Mouse (Mus musculus): ENCODE measurements around the gene Arhgef1. TPM values are rescaled to one million over a fixed set of nuclear protein-coding genes. Genes with fewer than 3 reads are reported as not detected.
A peak's percentile ranks its signal among the peaks of the same experiment; 100 is the strongest.

Gene Arhgef1
- polyA plus RNA-seq, 1 experiment from 2014 or later, result 30.4 TPM

DNA sequence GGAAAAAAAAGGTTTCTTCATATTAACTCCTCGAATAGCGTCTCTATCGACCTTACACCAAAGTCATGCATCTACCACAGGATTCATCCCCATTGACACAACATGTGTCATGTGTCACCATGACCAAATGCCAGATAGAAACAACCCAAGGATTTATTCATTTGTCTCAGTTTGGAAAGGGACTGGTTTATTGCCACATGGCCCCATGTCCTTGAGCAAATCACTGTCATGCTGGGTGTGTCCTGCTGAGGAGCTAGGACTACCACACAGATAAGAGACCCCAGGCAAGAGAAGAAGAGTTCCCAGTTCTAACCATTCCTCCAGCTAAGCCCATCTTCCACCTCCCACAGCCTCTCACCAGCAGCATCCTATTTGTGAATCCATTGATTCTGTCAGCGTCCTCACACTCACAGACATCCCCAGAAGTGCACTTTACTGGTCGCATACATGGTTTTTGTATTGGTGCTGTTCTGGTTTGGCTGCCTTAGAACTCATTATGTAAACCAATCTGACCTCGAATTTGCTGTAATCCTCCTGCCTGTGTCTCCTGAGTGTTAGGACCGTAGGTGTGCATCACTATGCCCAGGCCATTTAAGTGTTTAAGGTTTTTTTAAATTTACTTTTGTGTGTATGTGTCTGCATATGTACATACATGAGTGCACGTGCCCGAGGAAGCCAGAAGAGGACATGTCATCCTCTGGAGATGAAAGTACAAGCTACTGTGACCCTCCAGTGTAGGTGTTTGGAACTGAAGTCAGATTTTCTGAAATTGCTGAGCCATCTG, 20.1 kb upstream of the Arhgef1 start:
- Histone ChIP-seq H3K9ac (replicated peaks) (no peak overlapping the region), H3K9me3 (ENCODE audit: low read length) (no peaks in the 10 kb centered on the region), H3K4me1 (ENCODE audit: insufficient read depth) (peaks cover 23% of the 10 kb centered on the region), H3K4me3 (ENCODE audit: low read depth, low read length) (no peak overlapping the region), H3K27me3 (ENCODE audit: insufficient read depth, low read length) (no peaks in the 10 kb centered on the region), H3K27ac (ENCODE audit: low read depth) (no peak overlapping the region), H3K4me2 (ENCODE audit: low read depth, low read length) (no peak overlapping the region), H3K36me3 (replicated peaks; ENCODE audit: insufficient read depth, low read length) (peaks cover 23% of the 10 kb centered on the region)
- TF ChIP-seq EP300 (IDR thresholded peaks at IDR 0.05; ENCODE audit: low read depth) (no peak), CTCF (IDR thresholded peaks at IDR 0.05; ENCODE audit: low read depth) (no peak)
- no peak for ATAC-seq
- WGBS (ENCODE audit: insufficient replicate concordance), result 87% methylated on average over 9 of the region's 9 CpGs
- no peak for DNase-seq

GRCm38 (mm10) chr7:24883896-24884692, 18.6 kb upstream of the Arhgef1 start, which contains the start of gene Rps19:
TSS of gene Rps19 (plus strand) at chr7:24884371.
- H3K4me2 ChIP-seq (ENCODE audit: low read depth, low read length), result peak within 1 kb of the TSS; percentile 85
- peak; percentile 91 for TF ChIP-seq EP300 (IDR thresholded peaks at IDR 0.05; ENCODE audit: low read depth)
- TF ChIP-seq CTCF (IDR thresholded peaks at IDR 0.05; ENCODE audit: low read depth), result peak; percentile 75
- WGBS (ENCODE audit: insufficient replicate concordance), result under 1% methylated on average over 53 of the region's 57 CpGs
- H3K9me3 ChIP-seq (ENCODE audit: low read length), result no peaks in the 10 kb centered on the region
- H3K27me3 ChIP-seq (ENCODE audit: insufficient read depth, low read length), result no peaks in the 10 kb centered on the region
- H3K9ac ChIP-seq (replicated peaks), result peak within 1 kb of the TSS; percentile 98
- DNase-seq (peak; percentile 98), ATAC-seq (peak; percentile 94)
- H3K4me3 ChIP-seq (ENCODE audit: low read depth, low read length), result peak within 1 kb of the TSS; percentile 83
- peaks cover 23% of the 10 kb centered on the region for H3K4me1 ChIP-seq (ENCODE audit: insufficient read depth)
- peaks cover 38% of the 10 kb centered on the region for H3K36me3 ChIP-seq (replicated peaks; ENCODE audit: insufficient read depth, low read length)
- H3K27ac ChIP-seq (ENCODE audit: low read depth), result peak within 1 kb of the TSS; percentile 97

GRCm38 (mm10) chr7:24884693-24885291, 17.9 kb upstream of the Arhgef1 start:
- Histone ChIP-seq H3K27me3 (ENCODE audit: insufficient read depth, low read length) (no peaks in the 10 kb centered on the region), H3K27ac (ENCODE audit: low read depth) (peak overlapping the region; percentile 97), H3K36me3 (replicated peaks; ENCODE audit: insufficient read depth, low read length) (peaks cover 45% of the 10 kb centered on the region), H3K9ac (replicated peaks) (peak overlapping the region; percentile 98), H3K9me3 (ENCODE audit: low read length) (no peaks in the 10 kb centered on the region), H3K4me2 (ENCODE audit: low read depth, low read length) (peak overlapping the region; percentile 85), H3K4me3 (ENCODE audit: low read depth, low read length) (peak overlapping the region; percentile 83), H3K4me1 (ENCODE audit: insufficient read depth) (peaks cover 23% of the 10 kb centered on the region)
- DNase-seq (no peak), ATAC-seq (no peak)
- under 1% methylated on average over 36 of the region's 47 CpGs for WGBS (ENCODE audit: insufficient replicate concordance)
- TF ChIP-seq EP300 (IDR thresholded peaks at IDR 0.05; ENCODE audit: low read depth) (no peak), CTCF (IDR thresholded peaks at IDR 0.05; ENCODE audit: low read depth) (no peak)

GRCm38 (mm10) chr7:24885468-24886307, 17.0 kb upstream of the Arhgef1 start:
- H3K4me1 ChIP-seq (ENCODE audit: insufficient read depth), result peaks cover 23% of the 10 kb centered on the region

GRCm38 (mm10) chr7:24886308-24886633, 16.4 kb upstream of the Arhgef1 start:
- WGBS (ENCODE audit: insufficient replicate concordance), result 30% methylated on average over 4 of the region's 4 CpGs
- H3K4me1 ChIP-seq (ENCODE audit: insufficient read depth), result peaks cover 23% of the 10 kb centered on the region
- DNase-seq, result no peak

More at GRCm38 (mm10) chr7:24885468-24886307, 17.0 kb upstream of the Arhgef1 start:
- ATAC-seq, result no peak
- Histone ChIP-seq H3K4me2 (ENCODE audit: low read depth, low read length) (peak overlapping the region; percentile 85), H3K4me3 (ENCODE audit: low read depth, low read length) (peak overlapping the region; percentile 83), H3K9ac (replicated peaks) (peak overlapping the region; percentile 98), H3K27me3 (ENCODE audit: insufficient read depth, low read length) (no peaks in the 10 kb centered on the region), H3K27ac (ENCODE audit: low read depth) (peak overlapping the region; percentile 97), H3K36me3 (replicated peaks; ENCODE audit: insufficient read depth, low read length) (peaks cover 49% of the 10 kb centered on the region), H3K9me3 (ENCODE audit: low read length) (no peaks in the 10 kb centered on the region)
- DNase-seq, result no peak
- TF ChIP-seq CTCF (IDR thresholded peaks at IDR 0.05; ENCODE audit: low read depth) (no peak), EP300 (IDR thresholded peaks at IDR 0.05; ENCODE audit: low read depth) (no peak)
- 9% methylated on average over 12 of the region's 12 CpGs for WGBS (ENCODE audit: insufficient replicate concordance)

More at GRCm38 (mm10) chr7:24886308-24886633, 16.4 kb upstream of the Arhgef1 start:
- peaks cover 52% of the 10 kb centered on the region for H3K36me3 ChIP-seq (replicated peaks; ENCODE audit: insufficient read depth, low read length)
- no peaks in the 10 kb centered on the region for H3K9me3 ChIP-seq (ENCODE audit: low read length)
- TF ChIP-seq EP300 (IDR thresholded peaks at IDR 0.05; ENCODE audit: low read depth), result no peak
- no peak for TF ChIP-seq CTCF (IDR thresholded peaks at IDR 0.05; ENCODE audit: low read depth)
- peak overlapping the region; percentile 85 for H3K4me2 ChIP-seq (ENCODE audit: low read depth, low read length)
- H3K27ac ChIP-seq (ENCODE audit: low read depth), result peak overlapping the region; percentile 50
- peak overlapping the region; percentile 83 for H3K4me3 ChIP-seq (ENCODE audit: low read depth, low read length)
- H3K27me3 ChIP-seq (ENCODE audit: insufficient read depth, low read length), result no peaks in the 10 kb centered on the region
- H3K9ac ChIP-seq (replicated peaks), result peak overlapping the region; percentile 98
- ATAC-seq, result no peak
